ENCODE assay signal across 7 mouse cellular contexts in the genomic region with DNA sequence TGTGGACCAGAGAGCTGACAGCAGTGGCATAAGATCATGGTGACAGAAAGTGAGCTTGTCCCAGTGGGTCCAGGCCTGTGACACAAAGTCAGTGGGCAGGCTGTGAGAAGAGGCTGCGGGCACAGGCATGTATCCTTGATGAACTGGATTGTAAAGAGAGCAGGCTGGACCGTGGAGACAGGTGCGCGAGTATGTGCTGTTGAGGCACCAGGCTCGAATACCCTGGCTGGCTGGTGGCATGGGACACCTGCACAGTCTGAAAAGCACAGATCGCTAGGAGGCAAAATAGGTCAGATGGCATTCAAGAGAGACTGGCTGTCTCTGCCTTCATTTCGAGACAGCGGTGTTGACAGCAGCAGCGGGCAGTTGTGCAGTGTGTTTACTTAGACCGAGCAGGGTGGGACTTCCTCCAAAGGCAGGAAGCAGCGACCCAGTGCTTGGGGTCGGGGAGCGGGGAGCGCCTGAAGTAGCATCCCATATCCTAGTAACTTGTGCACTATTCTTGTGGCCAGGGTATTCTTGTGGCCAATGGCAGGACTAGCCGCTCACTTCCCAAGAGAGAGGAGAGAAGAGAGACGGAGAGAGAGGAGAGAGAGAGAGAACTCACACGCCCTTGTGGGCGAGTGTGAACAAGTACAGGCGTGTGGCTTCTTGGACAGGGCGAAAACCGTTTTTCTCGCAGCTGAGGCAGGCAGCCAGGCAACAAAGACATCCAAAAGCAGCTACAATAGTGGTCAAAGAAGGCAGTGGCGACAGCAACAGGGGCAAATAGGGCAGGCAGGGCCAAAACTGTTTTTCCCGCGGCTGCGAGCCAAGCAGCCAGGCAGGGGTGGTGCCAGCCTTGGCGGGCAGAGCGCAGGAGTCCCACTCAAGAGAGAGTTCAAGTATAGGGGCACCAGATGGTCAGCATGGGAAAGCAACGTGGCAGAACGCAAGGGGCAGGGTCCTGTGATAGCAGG. TPM values are rescaled to one million over a fixed set of nuclear protein-coding genes. Genes with fewer than 3 reads are reported as not detected.
A peak's percentile ranks its signal among the peaks of the same experiment; 100 is the strongest.
DNase-seq lines count a peak whose midpoint lies in the region; ATAC-seq lines count a peak whose summit lies in the region.

No protein-coding gene starts in this region.

- WGBS in intestine, embryonic 16.5 days: 5% methylated on average over 30 of the region's 30 CpGs
- whole genome bisulfite sequencing in limb, embryonic 12.5 days: 8% methylated on average over 30 of the region's 30 CpGs
- whole genome bisulfite sequencing in midbrain, embryonic 11.5 days: 10% methylated on average over 30 of the region's 30 CpGs

- peaks cover 3% of the 10 kb centered on the region; the same call in 1 of the 2 replicates for H3K4me1 ChIP-seq in intestine, embryonic 16.5 days (ENCODE audit: control insufficient read depth, insufficient read depth, low read length)
- no peaks in the 10 kb centered on the region; the same call in 1 of the 2 replicates for H3K4me1 ChIP-seq in limb, embryonic 12.5 days (replicated peaks)
- H3K4me1 ChIP-seq in midbrain, embryonic 11.5 days (ENCODE audit: control insufficient read depth, insufficient read depth, low read length): no peaks in the 10 kb centered on the region

- intact Hi-C loops in gastrocnemius, postnatal 36 days (cut with DNase I): no loop called here

- no peaks in the 10 kb centered on the region for H3K27me3 ChIP-seq in intestine, embryonic 16.5 days (replicated peaks; ENCODE audit: control insufficient read depth, insufficient read depth, low read length)
- no peaks in the 10 kb centered on the region; the same call in 1 of the 2 replicates for H3K27me3 ChIP-seq in limb, embryonic 12.5 days
- no peaks in the 10 kb centered on the region for H3K27me3 ChIP-seq in midbrain, embryonic 11.5 days (ENCODE audit: control insufficient read depth, insufficient read depth, low read length)

- no peak overlapping the region for H3K27ac ChIP-seq in intestine, embryonic 16.5 days (ENCODE audit: low read length)
- H3K27ac ChIP-seq in limb, embryonic 12.5 days: no peak overlapping the region
- H3K27ac ChIP-seq in midbrain, embryonic 11.5 days (ENCODE audit: low read depth, low read length): peak overlapping the region; percentile 44; the same call in 1 of the 2 replicates

- no peaks in the 10 kb centered on the region for H3K9me3 ChIP-seq in intestine, embryonic 16.5 days (ENCODE audit: control insufficient read depth, low read length)
- no peaks in the 10 kb centered on the region for H3K9me3 ChIP-seq in limb, embryonic 12.5 days
- no peaks in the 10 kb centered on the region for H3K9me3 ChIP-seq in midbrain, embryonic 11.5 days (ENCODE audit: control insufficient read depth, low read length)

- DNase-seq in adrenal gland, postnatal 14 days: peak; percentile 51
- DNase-seq in gastrocnemius, postnatal 36 days: peak; percentile 28 to 29
- peak; percentile 94 for DNase-seq in midbrain, embryonic 11.5 days (ENCODE audit: low spot score, missing footprints)
- DNase-seq in spleen, postnatal 10 days (ENCODE audit: low spot score in 2 of 2): peak; percentile 65 to 70

- H3K9ac ChIP-seq in intestine, embryonic 16.5 days (ENCODE audit: low read depth, low read length): peak overlapping the region; percentile 64
- peak overlapping the region; percentile 71 for H3K9ac ChIP-seq in limb, embryonic 12.5 days (replicated peaks)
- H3K9ac ChIP-seq in midbrain, embryonic 11.5 days (ENCODE audit: low read length): peak overlapping the region; percentile 81

- peak; percentile 87 for ATAC-seq in common myeloid progenitor, adult 5-6 weeks (replicated peaks; ENCODE audit: low read depth, poor library complexity, severe bottlenecking)
- peak; percentile 78 for ATAC-seq in intestine, embryonic 16.5 days
- ATAC-seq in limb, embryonic 12.5 days (ENCODE audit: insufficient number of reproducible peaks, insufficient read depth, low FRiP score, low TSS enrichment, low read depth): peak; percentile 56; the same call in 1 of the 2 replicates
- peak; percentile 90 for ATAC-seq in midbrain, embryonic 11.5 days (ENCODE audit: low FRiP score)

- peak overlapping the region; percentile 93 for H3K4me2 ChIP-seq in intestine, embryonic 16.5 days (ENCODE audit: low read depth, low read length)
- peak overlapping the region; percentile 81 for H3K4me2 ChIP-seq in limb, embryonic 12.5 days
- peak overlapping the region; percentile 83 for H3K4me2 ChIP-seq in midbrain, embryonic 11.5 days

- no peaks in the 10 kb centered on the region for H3K36me3 ChIP-seq in intestine, embryonic 16.5 days (ENCODE audit: control insufficient read depth, insufficient read depth, low read length)
- H3K36me3 ChIP-seq in limb, embryonic 12.5 days: no peaks in the 10 kb centered on the region
- H3K36me3 ChIP-seq in midbrain, embryonic 11.5 days (ENCODE audit: control insufficient read depth, insufficient read depth, low read length): no peaks in the 10 kb centered on the region

- H3K4me3 ChIP-seq in intestine, embryonic 16.5 days (ENCODE audit: low read length): peak overlapping the region; percentile 56
- H3K4me3 ChIP-seq in limb, embryonic 12.5 days (replicated peaks): peak overlapping the region; percentile 51
- peak overlapping the region; percentile 43 for H3K4me3 ChIP-seq in midbrain, embryonic 11.5 days (ENCODE audit: low read depth, low read length)

RNA-seq across cellular contexts. Expression of gene Slc25a21, which starts 14.4 kb away (rescaled TPM):
- 0.98 and 2.1 TPM in 2 replicates for total RNA-seq in adrenal gland, postnatal 14 days (2021)
- total RNA-seq in common myeloid progenitor, adult 5-6 weeks (2017): 24.2 and 27.9 TPM in 2 replicates
- under 1 TPM; 0.18 to 0.25 TPM for total RNA-seq in gastrocnemius, postnatal 36 days (2021)
- polyA plus RNA-seq in intestine, embryonic 16.5 days (2015; fragmentation: Nextera tagmentation; extraction: Ambion mirVana): 0.21 and 0.71 TPM in 2 replicates
- polyA plus RNA-seq in limb, embryonic 12.5 days (2016; fragmentation: Nextera tagmentation; extraction: Ambion mirVana): 1.1 and 1.3 TPM in 2 replicates
- 2.3 and 2.5 TPM in 2 replicates for polyA plus RNA-seq in midbrain, embryonic 11.5 days (2014; fragmentation: Nextera tagmentation; extraction: Ambion mirVana)

RNA-seq across cellular contexts. Expression of gene Prps1l3, which starts 18.6 kb away (rescaled TPM):
- total RNA-seq in adrenal gland, postnatal 14 days (2021): 33.2 and 38.6 TPM in 2 replicates
- total RNA-seq in common myeloid progenitor, adult 5-6 weeks (2017): 118 and 119 TPM in 2 replicates
- 10 to 100 TPM; 18.6 to 22.6 TPM for total RNA-seq in gastrocnemius, postnatal 36 days (2021)
- polyA plus RNA-seq in intestine, embryonic 16.5 days (2015; fragmentation: Nextera tagmentation; extraction: Ambion mirVana): 54.2 and 59.2 TPM in 2 replicates
- polyA plus RNA-seq in limb, embryonic 12.5 days (2016; fragmentation: Nextera tagmentation; extraction: Ambion mirVana): 77.3 and 78.1 TPM in 2 replicates
- 78.1 and 86.4 TPM in 2 replicates for polyA plus RNA-seq in midbrain, embryonic 11.5 days (2014; fragmentation: Nextera tagmentation; extraction: Ambion mirVana)

RNA-seq across cellular contexts. Expression of gene Mipol1, which starts 18.6 kb away (rescaled TPM):
- 10.0 and 11.1 TPM in 2 replicates for total RNA-seq in adrenal gland, postnatal 14 days (2021)
- 16.4 and 18.9 TPM in 2 replicates for total RNA-seq in common myeloid progenitor, adult 5-6 weeks (2017)
- 1 to 10 TPM; 2.4 to 2.6 TPM for total RNA-seq in gastrocnemius, postnatal 36 days (2021)
- polyA plus RNA-seq in intestine, embryonic 16.5 days (2015; fragmentation: Nextera tagmentation; extraction: Ambion mirVana): 7.2 and 9.9 TPM in 2 replicates
- polyA plus RNA-seq in limb, embryonic 12.5 days (2016; fragmentation: Nextera tagmentation; extraction: Ambion mirVana): 8.9 and 9.6 TPM in 2 replicates
- polyA plus RNA-seq in midbrain, embryonic 11.5 days (2014; fragmentation: Nextera tagmentation; extraction: Ambion mirVana): 7.6 and 9.5 TPM in 2 replicates

Comparison
In these comparisons a context has a peak if more than half of its experiments do, and no peak if none do; other contexts are left out.
1. DNase-seq: peak in every context shown above with its lines; median percentile 94 in midbrain, embryonic 11.5 days; 68 in spleen, postnatal 10 days; 51 in adrenal gland, postnatal 14 days; 28 in gastrocnemius, postnatal 36 days.